In the genomic region with DNA sequence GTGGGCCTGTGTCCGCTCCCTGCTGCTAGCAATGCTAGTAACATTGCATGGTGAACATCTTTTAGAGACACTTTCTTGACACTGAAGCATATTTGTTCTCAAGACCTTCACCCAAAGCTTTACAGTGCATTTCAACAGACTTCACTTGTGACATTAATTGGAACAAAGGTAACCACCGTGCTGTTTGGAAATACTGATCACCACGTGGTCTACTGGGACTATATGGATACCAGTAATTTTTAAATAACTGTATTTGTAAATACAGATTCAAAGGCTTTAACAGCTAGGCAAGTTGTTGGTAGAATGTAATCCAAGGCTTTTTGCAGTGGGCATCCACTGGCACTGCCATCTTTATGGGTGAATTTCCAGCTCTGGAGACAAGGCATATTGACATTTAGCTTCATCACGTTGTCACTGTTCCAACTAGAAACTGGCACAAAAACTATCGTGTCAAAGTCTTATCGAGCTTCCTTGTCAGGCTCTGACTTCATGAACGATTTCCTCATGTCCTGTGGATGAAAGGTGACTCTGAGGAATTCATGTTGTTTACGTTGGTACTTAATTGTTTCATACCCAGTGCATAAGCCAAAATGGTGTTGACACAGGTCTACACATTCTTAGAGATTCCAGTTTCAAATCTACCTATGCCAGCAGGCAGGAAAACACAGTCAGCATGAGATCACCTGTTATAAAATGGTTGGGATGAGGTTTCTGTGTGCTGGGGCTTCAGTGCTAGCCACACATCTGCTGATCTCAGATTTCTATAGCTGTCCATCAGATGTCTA, we compare ENCODE assay signal across 28 mouse cellular contexts. TPM values are rescaled to one million over a fixed set of nuclear protein-coding genes. Genes with fewer than 3 reads are reported as not detected.
DNase-seq lines count a peak whose midpoint lies in the region; ATAC-seq and TF ChIP-seq lines count a peak whose summit lies in the region.
"Had no signal": no experiment of that assay in that cellular context is flagged by ENCODE, and none has a peak within 500 bp of the region (broad histone marks: within the 10 kb centered on the region; RNA-seq: fewer than 3 reads in every experiment).

No protein-coding gene starts in this region.

- peak; percentile 25 for DNase-seq in adrenal gland, adult 2 months
- no peak for DNase-seq in adrenal gland, adult 18-20 months (ENCODE audit: low spot score in 2 of 2)
- peak; percentile 95 for DNase-seq in liver, adult 2 months (ENCODE audit: extremely low read depth, low read depth, low spot score)
- no peak for DNase-seq in liver, embryonic 11.5 days (ENCODE audit: low spot score)
- peak; percentile 63 for DNase-seq in lung, postnatal 0 days (ENCODE audit: low spot score)
- DNase-seq in lung, postnatal 25 days (ENCODE audit: low spot score) = no peak
- DNase-seq in large intestine, adult 2 months (ENCODE audit: low read depth, low spot score) = peak; percentile 50
- DNase-seq in frontal cortex, postnatal 14 days (ENCODE audit: low spot score in 2 of 2) = no peak
- DNase-seq: adrenal gland, postnatal 25 days; cerebellum, adult 11 months; cerebellum, adult 2 months; cerebellum, adult 9-11 months; cerebellum, postnatal 36 days; embryo, embryonic 11 days; gastrocnemius, postnatal 10 days; gastrocnemius, postnatal 36 days; heart, adult 2 months; heart, postnatal 14 days had no signal

- WGBS in liver, adult 2 months = 22% methylated on average over 8 of the region's 8 CpGs
- WGBS in liver, embryonic 11.5 days = 73% methylated on average over 8 of the region's 8 CpGs
- WGBS in lung, postnatal 0 days = 44% methylated on average over 8 of the region's 8 CpGs
- WGBS in large intestine, adult 2 months = 35% methylated on average over 8 of the region's 8 CpGs

- no peak for TF ChIP-seq CTCF in liver, adult 2 months (IDR thresholded peaks at IDR 0.05; ENCODE audit: low read depth, low read length)
- TF ChIP-seq CTCF in lung, postnatal 0 days (IDR thresholded peaks at IDR 0.05) = no peak

- no peaks in the 10 kb centered on the region for H3K36me3 ChIP-seq in liver, adult 2 months (ENCODE audit: control insufficient read depth, insufficient read depth, low read length)
- H3K36me3 ChIP-seq in liver, embryonic 11.5 days (ENCODE audit: control insufficient read depth, insufficient read depth, low read length) = no peaks in the 10 kb centered on the region
- no peaks in the 10 kb centered on the region for H3K36me3 ChIP-seq in lung, postnatal 0 days (ENCODE audit: insufficient read depth, low read length)
- H3K36me3 ChIP-seq: embryonic facial prominence, embryonic 10.5 days; embryonic facial prominence, embryonic 13.5 days; forebrain, embryonic 12.5 days; forebrain, embryonic 15.5 days; heart, embryonic 10.5 days; heart, embryonic 13.5 days; hindbrain, embryonic 12.5 days; hindbrain, embryonic 15.5 days had no signal

- peaks cover 9% of the 10 kb centered on the region; the same call in 1 of the 2 replicates for H3K4me1 ChIP-seq in liver, adult 2 months (ENCODE audit: control insufficient read depth, insufficient read depth, low read length)
- no peaks in the 10 kb centered on the region for H3K4me1 ChIP-seq in liver, embryonic 11.5 days (replicated peaks; ENCODE audit: control insufficient read depth, insufficient read depth, low read length)
- H3K4me1 ChIP-seq in lung, postnatal 0 days (ENCODE audit: insufficient read depth, low read depth, low read length) = no peaks in the 10 kb centered on the region
- H3K4me1 ChIP-seq: embryonic facial prominence, embryonic 10.5 days; embryonic facial prominence, embryonic 13.5 days; forebrain, embryonic 12.5 days; forebrain, embryonic 15.5 days; heart, embryonic 10.5 days; heart, embryonic 13.5 days; hindbrain, embryonic 12.5 days; hindbrain, embryonic 15.5 days had no signal

- ATAC-seq in liver, embryonic 11.5 days (replicated peaks; ENCODE audit: low FRiP score) = no peak
- peak; percentile 65 for ATAC-seq in lung, postnatal 0 days
- ATAC-seq: activated CD4-positive, CD25-positive, alpha-beta regulatory T cell, adult 4 months; forebrain, embryonic 15.5 days had no signal

- H3K9ac ChIP-seq in liver, adult 2 months (ENCODE audit: low read depth, low read length) = no peak overlapping the region
- H3K9ac ChIP-seq in liver, embryonic 11.5 days (ENCODE audit: low read depth, low read length) = no peak overlapping the region
- H3K9ac ChIP-seq in lung, postnatal 0 days (replicated peaks; ENCODE audit: low read depth) = no peak overlapping the region
- H3K9ac ChIP-seq: embryonic facial prominence, embryonic 13.5 days; forebrain, embryonic 12.5 days; forebrain, embryonic 15.5 days; heart, embryonic 13.5 days; hindbrain, embryonic 12.5 days; hindbrain, embryonic 15.5 days had no signal

- H3K4me3 ChIP-seq in liver, adult 2 months (ENCODE audit: insufficient read depth, low read depth, low read length) = no peak overlapping the region
- no peak overlapping the region for H3K4me3 ChIP-seq in liver, embryonic 11.5 days (ENCODE audit: low read depth, low read length)
- no peak overlapping the region for H3K4me3 ChIP-seq in lung, postnatal 0 days (ENCODE audit: low read depth, low read length)
- H3K4me3 ChIP-seq: embryonic facial prominence, embryonic 10.5 days; embryonic facial prominence, embryonic 13.5 days; erythroblast, embryonic 14.5 days; forebrain, embryonic 12.5 days; forebrain, embryonic 15.5 days; heart, adult 2 months; heart, embryonic 10.5 days; heart, embryonic 13.5 days; hindbrain, embryonic 12.5 days; hindbrain, embryonic 15.5 days had no signal

- H3K79me2 ChIP-seq in liver, adult 2 months (ENCODE audit: control insufficient read depth, insufficient read depth, low read length) = no peaks in the 10 kb centered on the region

- TF ChIP-seq EP300 in lung, postnatal 0 days (IDR thresholded peaks at IDR 0.05) = no peak; the same call in 1 of the 2 replicates

- peak overlapping the region; percentile 42 for H3K27ac ChIP-seq in liver, adult 2 months (replicated peaks; ENCODE audit: insufficient read depth, low read depth, low read length)
- H3K27ac ChIP-seq in liver, embryonic 11.5 days (ENCODE audit: low read depth, low read length) = no peak overlapping the region
- H3K27ac ChIP-seq in lung, postnatal 0 days (ENCODE audit: low read length) = no peak overlapping the region
- H3K27ac ChIP-seq: embryonic facial prominence, embryonic 10.5 days; embryonic facial prominence, embryonic 13.5 days; forebrain, embryonic 12.5 days; forebrain, embryonic 15.5 days; heart, adult 2 months; heart, embryonic 10.5 days; heart, embryonic 13.5 days; hindbrain, embryonic 12.5 days; hindbrain, embryonic 15.5 days had no signal

- no peaks in the 10 kb centered on the region for H3K9me3 ChIP-seq in liver, embryonic 11.5 days (ENCODE audit: control insufficient read depth, low read length)
- H3K9me3 ChIP-seq in lung, postnatal 0 days (ENCODE audit: low read length) = no peaks in the 10 kb centered on the region
- H3K9me3 ChIP-seq: embryonic facial prominence, embryonic 10.5 days; embryonic facial prominence, embryonic 13.5 days; forebrain, embryonic 12.5 days; forebrain, embryonic 15.5 days; heart, embryonic 10.5 days; heart, embryonic 13.5 days; hindbrain, embryonic 12.5 days; hindbrain, embryonic 15.5 days had no signal

- TF ChIP-seq POLR2A in liver, adult 2 months (IDR thresholded peaks at IDR 0.05; ENCODE audit: extremely low read depth, insufficient read depth, low read length) = no peak

- H3K27me3 ChIP-seq in liver, adult 2 months (ENCODE audit: control insufficient read depth, insufficient read depth, low read length) = no peaks in the 10 kb centered on the region
- H3K27me3 ChIP-seq in liver, embryonic 11.5 days (replicated peaks; ENCODE audit: control insufficient read depth, insufficient read depth, low read length) = no peaks in the 10 kb centered on the region
- H3K27me3 ChIP-seq in lung, postnatal 0 days (replicated peaks; ENCODE audit: insufficient read depth, low read length) = no peaks in the 10 kb centered on the region
- H3K27me3 ChIP-seq: embryonic facial prominence, embryonic 13.5 days; forebrain, embryonic 15.5 days; heart, embryonic 13.5 days; hindbrain, embryonic 12.5 days; hindbrain, embryonic 15.5 days had no signal

- no peak overlapping the region for H3K4me2 ChIP-seq in liver, embryonic 11.5 days
- no peak overlapping the region for H3K4me2 ChIP-seq in lung, postnatal 0 days (replicated peaks; ENCODE audit: low read depth, low read length)
- H3K4me2 ChIP-seq: embryonic facial prominence, embryonic 13.5 days; forebrain, embryonic 12.5 days; forebrain, embryonic 15.5 days; heart, embryonic 13.5 days; hindbrain, embryonic 12.5 days; hindbrain, embryonic 15.5 days had no signal

RNA-seq across cellular contexts. Expression of gene Ccnl1, which starts 30.9 kb away (rescaled TPM):
- total RNA-seq in adrenal gland, adult 2 months (2021) = 100 to 1,000 TPM in 1 of 2 experiments, 10 to 100 TPM in 1; 65.8 to 125 TPM
- polyA plus RNA-seq in adrenal gland, adult 2 months (2012; rRNA removed) = 120 and 136 TPM in 2 replicates
- total RNA-seq in adrenal gland, adult 18-20 months (2021) = 100 to 1,000 TPM in 1 of 2 experiments, 10 to 100 TPM in 1; 89.0 to 102 TPM
- total RNA-seq in liver, adult 2 months (2014; rRNA removed) = 49.5 and 55.5 TPM in 2 replicates
- 14.0 and 20.0 TPM in 2 replicates for polyA plus RNA-seq in liver, adult 2 months (2012; rRNA removed)
- 107 TPM in 2 replicates for polyA plus RNA-seq in liver, embryonic 11.5 days (2014; fragmentation: Nextera tagmentation; extraction: Ambion mirVana)
- polyA plus RNA-seq in lung, postnatal 0 days (2015; fragmentation: Nextera tagmentation; extraction: Ambion mirVana) = 94.5 and 99.4 TPM in 2 replicates
- 22.7 and 39.4 TPM in 2 replicates for polyA plus RNA-seq in large intestine, adult 2 months (2012; rRNA removed)

Comparison
In these comparisons a context has a peak if more than half of its experiments do, and no peak if none do; other contexts are left out.
1. DNase-seq: peak in adrenal gland, adult 2 months (single experiment), liver, adult 2 months (single experiment), lung, postnatal 0 days (single experiment) and large intestine, adult 2 months (single experiment); none in adrenal gland, adult 18-20 months (0 of 2), liver, embryonic 11.5 days (single experiment), lung, postnatal 25 days (single experiment) and frontal cortex, postnatal 14 days (0 of 2).